Mouse (Mus musculus) layer of hippocampus, adult 11-12 months (tissue): ENCODE data around the gene Rps6.
A peak's percentile ranks its signal among the peaks of the same experiment; 100 is the strongest.
"Not testable (repeated sequence)": the region's sequence is repeated elsewhere in the genome, so short reads cannot be mapped to it uniquely, and the experiment has no call there.

Experiments used
- DNase-seq: peaks from one replicate; pipeline ENCODE4 v3.0.0; 2022; ENCODE audit warnings: low spot score

Rps6 gene

DNA sequence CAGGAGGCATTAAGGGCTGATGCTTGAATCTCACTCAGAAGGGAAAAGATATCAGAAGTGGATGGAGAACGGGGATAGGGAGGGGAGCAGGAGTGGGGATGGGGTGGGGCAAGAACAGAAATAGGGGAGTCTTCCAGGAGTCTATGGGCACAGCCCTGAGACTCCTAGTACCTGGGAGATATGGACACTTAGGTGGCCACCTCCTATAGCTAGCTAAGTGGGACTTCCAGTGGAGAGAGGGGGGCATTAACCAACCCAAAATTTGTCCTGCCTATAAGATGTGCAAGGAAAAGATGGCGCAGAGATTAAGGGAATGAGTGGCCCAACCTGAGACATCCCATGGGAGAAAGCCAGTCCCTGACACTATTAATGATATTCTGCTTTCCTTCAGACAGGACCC is 5.9 kb downstream of the Rps6 start:
- DNase-seq, result no peak

DNA sequence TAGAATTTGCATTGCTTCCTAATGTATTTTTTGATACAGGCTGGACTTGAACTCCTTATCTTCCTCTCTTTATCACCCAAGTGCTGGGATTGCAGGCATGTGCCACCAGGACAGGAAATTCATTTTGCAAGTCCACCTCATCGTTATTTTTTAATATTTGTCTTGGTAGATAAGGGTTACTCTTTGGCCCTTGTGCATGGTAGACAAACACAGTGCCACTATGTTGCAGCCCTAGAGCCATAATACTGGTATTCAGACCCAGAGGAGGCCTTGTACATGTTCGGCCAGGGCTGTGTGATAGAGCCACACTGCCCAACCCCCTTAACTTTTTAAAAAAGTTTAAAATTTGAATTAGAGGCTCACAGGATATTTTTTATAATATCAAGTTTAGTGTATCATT is 10.0 kb downstream of the Rps6 start:
- no peak for DNase-seq

DNA sequence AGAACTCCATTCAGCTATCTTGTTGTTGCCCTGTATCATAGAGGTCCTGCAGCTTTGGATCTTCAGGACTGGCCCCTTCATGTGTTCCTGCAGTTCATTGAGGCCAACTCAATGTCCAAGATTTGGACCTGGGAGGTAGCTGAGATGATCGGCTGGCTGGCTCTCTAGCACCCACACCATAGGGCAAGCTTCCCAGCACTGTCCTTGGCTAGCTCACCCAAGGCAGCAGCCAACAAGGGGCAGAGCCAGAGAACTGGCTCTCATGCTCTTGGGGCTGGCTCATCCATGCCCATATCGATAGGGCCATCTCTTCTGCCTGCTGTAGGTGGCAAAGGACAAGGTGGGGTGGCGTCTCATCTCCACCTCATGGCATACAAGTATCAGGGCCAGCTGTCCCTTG is 11.8 kb downstream of the Rps6 start:
- DNase-seq, result no peak

DNA sequence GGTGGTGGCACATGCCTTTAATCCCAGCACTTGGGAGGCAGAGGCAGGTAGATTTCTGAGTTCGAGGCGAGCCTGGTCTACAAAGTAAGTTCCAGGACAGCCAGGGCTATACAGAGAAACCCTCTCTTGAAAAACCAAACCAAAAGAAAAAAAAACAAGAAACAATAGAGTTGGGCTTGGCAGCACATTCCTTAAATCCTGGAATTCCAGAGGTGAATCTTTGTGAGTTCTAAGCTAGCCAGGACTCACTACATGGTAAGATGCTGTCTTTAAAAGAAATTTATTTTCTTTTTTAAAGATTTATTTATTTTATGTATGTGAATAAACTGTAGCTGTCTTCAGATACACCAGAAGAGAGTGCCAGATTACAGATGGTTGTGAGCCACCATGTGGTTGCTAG is 16.1 kb downstream of the Rps6 start:
- not testable (repeated sequence) for DNase-seq

DNA sequence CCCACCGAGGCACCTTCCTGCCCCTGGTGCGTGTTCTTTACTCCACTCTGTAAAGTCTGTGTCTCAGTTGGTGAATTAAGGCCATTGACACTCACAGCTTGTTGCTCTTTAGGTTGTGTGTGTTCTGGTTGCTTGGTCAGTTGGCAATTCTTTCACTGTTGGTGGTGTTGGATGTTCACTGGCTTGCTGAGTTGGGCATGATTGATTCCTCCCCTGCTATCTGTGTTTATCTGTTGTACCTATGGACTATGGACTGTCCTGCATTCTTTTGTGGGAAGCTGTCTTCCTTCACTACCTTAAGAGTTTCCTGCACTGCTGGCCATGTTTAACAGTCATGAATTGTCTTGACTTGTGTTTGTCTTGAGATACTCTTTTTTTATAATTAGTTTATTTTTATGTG is 25.3 kb downstream of the Rps6 start:
- DNase-seq, result no peak

DNA sequence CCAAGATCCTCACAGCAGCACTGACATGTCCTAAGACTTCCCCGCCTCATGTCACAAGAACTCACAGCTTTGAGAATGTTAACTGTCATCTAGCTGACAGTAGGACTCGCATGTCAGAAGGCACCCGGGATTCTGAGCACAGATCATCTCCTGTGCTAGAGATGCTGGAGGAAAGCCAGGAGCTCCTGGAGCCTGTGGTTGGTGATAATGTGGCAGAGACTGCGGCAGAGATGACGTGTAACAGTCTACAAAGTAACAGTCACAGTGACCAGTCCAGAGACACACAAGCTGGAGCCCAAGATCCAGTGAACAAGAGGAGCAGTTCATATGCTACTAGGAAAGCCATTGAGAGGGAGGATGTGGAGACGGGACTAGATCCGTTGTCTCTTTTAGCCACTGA is 32.1 kb downstream of the Rps6 start:
- DNase-seq, result no peak

DNA sequence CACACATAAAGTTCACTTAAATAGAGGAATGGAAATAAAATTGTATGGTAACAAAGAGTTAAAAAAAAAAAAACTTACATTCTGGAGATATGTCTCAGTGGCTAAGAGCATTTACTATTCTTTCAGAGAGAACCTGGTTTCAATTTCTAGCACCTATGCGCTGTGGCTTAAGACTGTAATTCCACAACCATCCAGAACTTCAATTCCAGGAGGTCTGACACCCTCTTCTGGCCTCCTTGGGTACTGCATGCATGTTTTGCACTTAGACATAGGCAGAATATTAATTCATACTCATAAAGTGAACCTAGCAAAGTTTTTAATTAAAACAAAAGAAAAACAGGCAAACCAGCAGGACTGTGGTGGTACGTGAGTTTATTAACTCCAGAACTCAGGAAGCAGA is 34.0 kb downstream of the Rps6 start:
- DNase-seq, result peak; percentile 64

DNA sequence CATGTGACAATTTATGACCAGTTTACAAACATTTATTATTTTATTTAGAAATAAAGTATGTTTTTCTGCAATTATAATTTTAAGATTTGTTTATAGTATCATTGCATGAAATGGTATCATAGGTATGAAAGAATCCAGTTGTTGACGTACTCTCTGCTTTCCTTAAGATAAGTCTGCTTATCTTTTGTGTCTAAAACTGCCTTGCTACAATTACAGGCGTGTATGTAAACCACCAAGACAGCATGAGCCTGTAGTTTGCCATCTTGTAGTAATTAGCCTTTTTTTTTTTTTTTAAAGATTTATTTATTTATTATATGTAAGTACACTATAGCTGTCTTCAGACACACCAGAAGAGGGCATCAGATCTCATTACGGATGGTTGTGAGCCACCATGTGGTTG is 42.4 kb downstream of the Rps6 start:
- DNase-seq, result no peak

DNA sequence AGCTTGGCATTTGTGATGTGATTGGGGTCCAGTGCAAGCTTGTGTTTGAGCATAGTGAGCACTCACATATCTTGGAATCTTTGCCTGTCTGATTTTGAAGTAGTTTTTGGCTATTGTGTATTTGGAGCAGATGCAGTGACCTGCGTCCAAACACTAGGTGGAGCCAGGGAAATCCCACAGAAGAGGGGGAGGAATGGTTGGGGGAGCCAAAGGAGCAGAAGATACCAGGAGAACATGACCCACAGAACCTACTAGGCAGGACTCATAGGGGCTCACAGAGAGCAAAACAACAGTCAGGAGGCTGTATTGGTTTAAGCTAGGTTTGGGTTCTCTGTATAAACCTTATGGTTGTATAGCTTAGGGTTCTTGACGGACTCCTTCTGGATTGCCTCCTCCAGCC is 46.6 kb downstream of the Rps6 start:
- peak; percentile 21 for DNase-seq
